Mouse (Mus musculus) brain, embryonic 14.5 days (tissue): ENCODE data around the gene Ciart. TPM values are rescaled to one million over a fixed set of nuclear protein-coding genes. Genes with fewer than 3 reads are reported as not detected.
"Not testable (repeated sequence)": the region's sequence is repeated elsewhere in the genome, so short reads cannot be mapped to it uniquely, and the experiment has no call there.

Source experiments
- DNase-seq: peaks from one replicate; pipeline ENCODE4 v3.0.0-alpha.2; 2011; ENCODE audit warnings: low read depth
- CTCF ChIP-seq: fragments of 200-500 bp; IDR thresholded peaks from 2 replicates; pipeline ENCODE4 v1.5.1; 2012; ENCODE audit warnings: inconsistent platforms, mild to moderate bottlenecking, moderate library complexity, borderline replicate concordance; ENCODE audit not compliant: insufficient read depth, insufficient read length; ENCODE audit errors: extremely low read depth
- POLR2A ChIP-seq: fragments of 200-500 bp; IDR thresholded peaks from 2 replicates; pipeline ENCODE4 v1.6.1; 2012; ENCODE audit warnings: mild to moderate bottlenecking, inconsistent platforms, borderline replicate concordance; ENCODE audit not compliant: poor library complexity, insufficient read depth, insufficient read length, severe bottlenecking; ENCODE audit errors: extremely low read depth
- polyA plus RNA-seq: library from polyadenylated mRNA; depleted of rRNA; stranded (reverse); fragments of >200 nt; gene quantifications from 2 replicates; pipeline ENCODE4 v1.2.3, GENCODE M21; 2012

The Ciart gene
- polyA plus RNA-seq, 1 experiment = 3.8 TPM

DNA sequence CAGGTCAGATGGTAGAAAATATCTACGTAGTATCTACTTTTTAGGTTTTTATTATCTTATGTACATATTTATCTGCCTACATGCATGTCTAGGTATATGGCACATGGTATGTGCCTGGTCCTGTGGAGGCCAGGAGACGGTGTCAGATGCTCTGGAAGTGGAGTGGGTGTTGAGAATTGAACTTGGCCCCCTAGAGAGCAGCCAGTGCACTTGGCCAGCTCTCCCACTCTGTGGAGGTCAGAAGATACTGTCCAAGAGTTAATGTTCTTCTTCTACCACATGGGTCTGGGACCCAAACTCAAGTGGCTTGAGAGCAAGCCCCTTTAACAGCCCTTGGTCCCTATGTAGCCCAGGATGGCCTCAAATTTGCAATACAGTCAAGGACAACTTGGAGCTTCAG lies 14.6 kb downstream of the Ciart start:
- DNase-seq = no peak
- no peak for TF ChIP-seq POLR2A
- no peak for TF ChIP-seq CTCF

DNA sequence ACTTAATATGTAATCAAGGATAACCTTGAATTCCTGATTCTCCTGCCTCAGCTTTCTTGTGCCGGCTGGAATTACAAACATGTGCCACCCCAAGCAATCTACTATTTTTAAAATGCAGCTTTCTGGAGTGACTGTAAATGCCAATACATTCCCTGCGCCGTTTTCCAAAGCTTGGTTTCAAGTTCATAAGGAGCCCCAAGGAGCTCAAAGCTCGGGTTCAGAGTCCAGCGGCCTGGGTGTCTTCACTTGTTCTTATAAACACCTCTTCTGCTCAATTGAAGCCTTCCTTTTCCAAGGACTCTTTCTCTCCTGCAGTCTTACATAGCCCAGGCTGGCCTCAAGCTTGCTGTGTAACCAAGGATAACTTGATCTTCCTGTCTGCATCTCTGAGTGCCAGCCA lies 16.0 kb downstream of the Ciart start:
- no peak for DNase-seq
- TF ChIP-seq CTCF = no peak
- no peak for TF ChIP-seq POLR2A

DNA sequence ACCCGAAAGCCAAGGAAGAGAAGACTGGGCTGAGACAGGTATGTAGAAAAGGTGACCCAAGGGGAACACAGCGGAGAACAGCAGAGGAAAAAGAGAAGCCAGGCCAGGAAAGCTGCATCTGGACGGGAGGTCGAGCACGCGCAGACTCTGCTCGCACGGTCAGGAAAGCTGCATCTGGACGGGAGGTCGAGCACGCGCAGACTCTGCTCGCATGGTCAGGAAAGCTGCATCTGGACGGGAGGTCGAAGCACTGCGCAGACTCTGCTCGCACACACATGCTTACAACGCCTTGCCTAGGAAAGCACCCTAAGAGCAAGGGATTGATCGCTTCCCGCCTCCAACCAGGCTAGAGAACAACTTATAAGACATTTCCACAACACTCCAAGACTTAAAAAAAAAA lies 16.5 kb downstream of the Ciart start:
- no peak for DNase-seq
- no peak for TF ChIP-seq CTCF
- TF ChIP-seq POLR2A = no peak

DNA sequence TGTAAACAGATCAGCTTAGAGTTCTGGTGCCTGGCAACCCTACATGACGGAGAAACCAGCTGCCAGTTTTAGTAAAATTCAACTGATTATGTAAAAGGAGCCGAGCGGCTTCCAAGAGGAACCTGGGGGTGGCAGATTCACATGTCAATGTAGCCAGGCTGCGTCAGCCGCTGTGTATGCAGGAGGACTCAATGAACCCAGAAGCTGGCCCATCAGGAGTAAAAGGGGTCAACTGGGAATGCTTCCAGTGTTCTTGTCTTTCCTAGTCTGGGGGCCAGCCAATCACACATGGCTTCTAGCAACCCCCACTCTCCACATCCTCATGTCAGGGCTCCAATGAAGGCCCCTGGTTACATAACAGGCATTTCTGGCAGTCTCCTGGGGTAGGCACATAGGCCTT lies 17.0 kb downstream of the Ciart start:
- TF ChIP-seq POLR2A (no peak), CTCF (no peak)
- DNase-seq = no peak

DNA sequence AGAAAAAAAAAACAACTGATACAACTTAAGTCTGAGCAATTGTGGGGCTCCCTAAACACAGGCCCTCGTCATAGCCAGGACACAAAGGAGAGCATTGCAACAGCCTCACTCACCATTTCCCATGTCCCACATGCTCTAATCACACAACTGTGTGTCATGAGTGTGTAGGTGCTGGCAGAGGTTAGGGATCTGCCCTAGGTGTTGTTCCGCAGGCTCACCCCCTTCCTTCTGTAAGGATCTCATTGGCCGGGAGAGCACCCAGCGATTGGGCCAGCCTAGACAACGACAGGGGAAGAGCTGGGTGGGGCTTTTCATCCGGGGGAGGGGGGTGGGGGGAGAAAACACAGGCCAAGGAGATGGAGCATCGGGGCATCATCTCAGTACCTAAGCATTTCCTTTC lies 18.5 kb downstream of the Ciart start:
- no peak for DNase-seq
- TF ChIP-seq POLR2A = no peak
- TF ChIP-seq CTCF = no peak

DNA sequence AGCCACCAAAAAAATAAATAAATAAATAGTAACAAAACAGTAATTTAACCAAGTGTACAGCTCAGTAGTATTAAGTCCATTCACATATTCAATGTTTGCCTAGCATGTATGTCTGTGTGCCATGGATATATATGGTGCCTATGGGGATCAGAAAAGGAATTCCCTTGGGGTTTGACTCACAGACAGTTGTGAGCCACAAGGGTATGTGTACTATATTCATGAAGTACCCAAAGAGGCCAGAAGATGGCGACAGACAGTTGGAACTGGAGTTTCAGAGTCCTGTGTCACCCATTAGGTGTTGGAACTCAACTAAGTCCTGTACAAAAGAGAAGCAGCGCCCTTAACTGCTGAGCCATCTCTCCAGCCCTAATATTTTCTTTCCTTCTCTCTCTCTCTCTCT lies 20.3 kb downstream of the Ciart start:
- TF ChIP-seq POLR2A (no peak), CTCF (peak; percentile 60; the same call in 1 of the 2 replicates)
- peak; percentile 79 for DNase-seq

DNA sequence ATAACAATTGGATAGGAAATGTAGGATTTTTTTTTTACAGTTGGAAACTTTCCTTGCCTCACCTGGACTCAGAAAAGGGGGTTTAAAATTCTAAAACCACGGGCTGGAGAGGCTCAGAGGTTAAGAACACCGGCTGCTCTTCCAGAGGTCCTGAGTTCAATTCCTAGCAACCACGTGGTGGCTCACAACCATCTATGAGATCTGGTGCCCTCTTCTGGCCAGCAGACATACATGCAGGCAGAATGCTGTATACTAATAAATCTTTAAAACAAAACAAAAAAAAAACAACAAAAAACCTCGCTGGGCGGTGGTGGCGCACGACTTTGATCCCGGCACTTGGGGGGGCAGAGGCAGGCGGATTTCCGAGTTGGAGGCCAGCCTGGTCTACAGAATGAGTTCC lies 20.8 kb downstream of the Ciart start:
- TF ChIP-seq CTCF (0 out of 2 replicates have a peak, but pooled peaks have one; percentile 12), POLR2A (no peak)
- peak; percentile 7 for DNase-seq

DNA sequence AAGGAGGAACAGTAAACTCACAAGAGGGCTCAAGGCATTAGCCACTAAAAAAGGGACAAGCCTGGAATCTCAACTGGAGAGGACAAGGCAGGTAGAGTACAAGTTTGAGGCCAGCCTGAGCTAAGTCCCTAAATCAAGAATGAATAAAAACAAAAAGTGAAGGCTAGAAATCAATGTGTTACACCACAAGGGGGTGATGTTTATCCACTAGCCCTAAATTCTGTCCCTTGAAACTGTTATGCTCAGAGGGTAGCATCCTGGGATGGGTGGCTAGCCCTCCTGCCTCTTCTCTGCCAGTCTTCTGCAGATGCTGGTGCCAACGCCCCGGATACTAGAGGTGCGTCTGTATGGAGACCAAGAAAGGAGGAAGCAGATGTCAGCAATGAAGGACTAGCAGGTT lies 21.7 kb downstream of the Ciart start:
- TF ChIP-seq CTCF (no peak), POLR2A (no peak)
- peak; percentile 6 for DNase-seq

DNA sequence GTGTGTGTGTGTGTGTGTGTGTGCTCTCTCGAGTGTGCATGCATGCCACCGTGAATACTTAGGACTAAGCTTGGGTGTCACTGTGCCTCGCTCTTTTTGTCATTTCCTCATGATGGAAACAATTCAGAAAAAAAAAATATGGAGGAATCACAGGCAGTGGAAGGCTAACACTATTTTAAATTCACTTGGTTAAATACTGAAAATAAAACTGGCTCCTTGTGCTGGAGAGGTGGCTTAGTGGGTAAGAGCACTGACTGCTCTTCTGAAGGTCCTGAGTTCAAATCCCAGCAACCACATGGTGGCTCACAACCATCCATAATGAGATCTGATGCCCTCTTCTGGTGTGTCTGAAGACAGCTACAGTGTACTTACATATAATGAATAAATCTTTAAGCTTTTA lies 23.8 kb downstream of the Ciart start:
- not testable (repeated sequence) for DNase-seq

DNA sequence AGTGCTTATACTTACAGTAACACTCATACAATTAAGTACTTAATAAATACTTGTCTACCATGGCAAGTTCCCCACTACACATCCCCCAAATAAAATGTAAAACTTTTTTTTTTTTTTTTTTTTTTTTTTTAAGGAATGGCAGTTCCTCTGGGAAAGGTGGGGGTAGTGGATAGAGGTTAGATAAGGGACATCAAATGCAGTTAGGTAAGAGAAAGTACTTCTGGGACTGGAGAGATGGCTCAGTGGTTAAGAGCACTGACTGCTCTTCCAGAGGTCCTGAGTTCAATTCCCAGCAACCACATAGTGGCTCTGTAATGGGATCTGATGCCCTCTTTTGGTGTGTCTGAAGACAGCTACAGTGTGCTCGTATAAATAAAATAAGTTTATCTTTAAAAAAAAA lies 25.0 kb downstream of the Ciart start:
- not testable (repeated sequence) for DNase-seq

DNA sequence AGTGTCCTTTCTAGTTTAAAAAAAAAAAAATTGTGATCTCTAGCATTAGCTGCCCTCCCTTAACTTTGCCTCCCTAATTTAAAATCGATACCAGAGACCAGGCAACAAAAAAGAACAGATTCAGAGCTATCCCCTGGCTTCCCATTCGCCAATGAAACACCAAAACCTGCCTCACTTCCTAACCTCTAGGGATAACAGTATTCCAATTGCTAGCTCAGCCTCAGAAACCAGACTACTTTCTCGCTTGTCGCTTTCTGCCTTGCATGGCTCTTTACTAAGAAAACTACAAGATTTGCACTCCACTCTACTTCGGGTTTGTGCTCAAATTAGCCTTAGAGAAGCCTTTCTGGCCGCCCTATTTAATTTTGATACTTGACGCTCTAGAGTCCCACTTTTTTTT lies 25.9 kb downstream of the Ciart start:
- DNase-seq = no peak

DNA sequence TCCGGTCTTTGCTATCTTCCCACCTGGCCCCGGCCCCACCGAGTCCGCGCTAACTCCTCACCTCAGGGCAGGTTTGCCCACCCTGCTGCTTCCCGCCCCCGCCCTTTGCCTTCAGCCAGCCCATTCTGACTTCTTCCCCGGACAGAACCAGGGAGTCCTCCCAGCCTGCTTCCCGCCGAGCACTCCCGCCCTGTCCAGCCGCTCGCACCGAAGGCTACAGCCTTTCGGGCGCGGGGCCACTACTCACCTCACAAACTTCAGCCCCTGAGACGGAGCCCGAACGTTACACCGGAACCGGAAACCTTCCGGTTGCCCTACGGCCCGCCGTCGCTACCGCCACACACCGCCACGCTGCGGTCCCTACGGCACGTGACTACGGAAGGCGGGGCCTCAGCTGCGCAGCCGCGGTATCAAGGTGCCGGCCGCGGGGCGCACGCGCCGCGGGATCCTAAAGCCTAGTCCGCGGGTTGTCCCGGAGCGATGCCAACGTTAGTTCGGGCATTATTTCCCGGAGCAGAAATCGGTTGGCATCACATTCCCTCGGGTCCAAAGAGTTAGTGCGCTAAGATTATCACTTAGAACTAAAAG lies 26.5 kb downstream of the Ciart start, which contains the start of gene Prpf3:
TSS of gene Prpf3 (minus strand) at position 384 of the 588 bp plus-strand sequence.
- TF ChIP-seq POLR2A = peak; percentile 67
- no peak for TF ChIP-seq CTCF

More for the DNA sequence above, 25.9 kb downstream of the Ciart start:
- TF ChIP-seq POLR2A (no peak), CTCF (no peak)

DNA sequence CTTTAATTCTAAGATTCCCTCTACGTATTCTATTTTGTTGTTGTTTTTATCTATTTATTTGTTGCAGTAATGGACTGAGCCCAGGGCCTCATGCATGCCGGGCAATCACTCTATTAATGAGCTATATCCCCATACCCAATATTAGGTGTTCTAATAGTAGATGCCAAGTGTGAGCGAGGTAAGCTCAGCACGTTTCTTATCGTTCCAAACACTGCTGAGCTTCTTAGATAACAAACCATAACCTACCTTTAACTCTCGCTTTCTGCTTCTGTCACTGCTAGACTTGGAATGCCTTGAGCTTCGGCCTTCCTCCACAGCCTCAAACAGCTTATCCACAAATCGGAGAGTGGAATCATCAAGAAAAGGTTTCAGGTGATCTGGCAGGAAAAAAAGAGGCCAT lies 30.7 kb downstream of the Ciart start:
- TF ChIP-seq POLR2A (no peak), CTCF (no peak)
- no peak for DNase-seq

More for the DNA sequence above, 26.5 kb downstream of the Ciart start, which contains the start of gene Prpf3:
- DNase-seq = peak; percentile 97
